Mouse (Mus musculus) olfactory bulb, adult 2 months (tissue): Measurements from ENCODE around the gene Olfr591.
"Not testable (repeated sequence)": the region's sequence is repeated elsewhere in the genome, so short reads cannot be mapped to it uniquely, and the experiment has no call there.

Experiments used
- CTCF ChIP-seq: fragments of 200-500 bp; IDR thresholded peaks from 2 replicates; pipeline ENCODE4 v1.5.1; 2012; ENCODE audit warnings: low read depth, mild to moderate bottlenecking, low read length, moderate library complexity; ENCODE audit not compliant: insufficient read depth
- POLR2A ChIP-seq: fragments of 200-500 bp; IDR thresholded peaks from 2 replicates; pipeline ENCODE4 v1.6.1; 2012; ENCODE audit warnings: mild to moderate bottlenecking, low read depth, low read length, moderate library complexity; ENCODE audit not compliant: insufficient read depth

DNA sequence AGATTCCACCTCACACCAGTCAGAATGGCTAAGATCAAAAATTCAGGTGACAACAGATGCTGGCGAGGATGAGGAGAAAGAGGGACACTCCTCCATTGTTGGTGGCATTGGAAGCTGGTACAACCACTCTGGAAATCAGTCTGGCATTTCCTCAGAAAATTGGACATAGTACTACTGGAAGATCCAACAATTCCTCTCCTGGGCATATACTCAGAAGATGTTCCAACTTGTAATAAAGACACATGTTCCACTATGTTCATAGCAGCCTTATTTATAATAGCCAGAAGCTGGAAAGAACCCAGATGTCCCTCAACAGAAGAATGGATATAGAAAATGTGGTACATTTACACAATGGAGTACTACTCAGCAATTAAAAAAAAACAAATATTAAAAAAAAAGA, 6.4 kb upstream of the Olfr591 start, which contains the start of gene Olfr592:
- not testable (repeated sequence) for TF ChIP-seq POLR2A, CTCF
